Mouse (Mus musculus) left cerebral cortex, postnatal 10 days (tissue): ENCODE data around the gene Galntl6. TPM values are rescaled to one million over a fixed set of nuclear protein-coding genes. Genes with fewer than 3 reads are reported as not detected.

ENCODE experiments used
- DNase-seq, 2 experiments: peaks; one replicate each; pipeline ENCODE4 v3.0.0; 2021 to 2022; ENCODE audit warnings: low spot score in 2 of 2, mixed read lengths in 1 of 2; ENCODE audit errors: extremely low spot score in 1 of 2
- intact Hi-C: fragments of 180-260 bp; cut with DNase I; formaldehyde crosslinking; loops from one replicate; pipeline ENCODE4 v1.15.1; 2025
- total RNA-seq, 2 experiments: library from RNA; stranded (reverse); gene quantifications; 2 replicates each; pipeline ENCODE4 v1.2.3; 2021

Gene Galntl6
- total RNA-seq, 2 experiments from 2014 or later, result 47.6 to 48.8 TPM

DNA sequence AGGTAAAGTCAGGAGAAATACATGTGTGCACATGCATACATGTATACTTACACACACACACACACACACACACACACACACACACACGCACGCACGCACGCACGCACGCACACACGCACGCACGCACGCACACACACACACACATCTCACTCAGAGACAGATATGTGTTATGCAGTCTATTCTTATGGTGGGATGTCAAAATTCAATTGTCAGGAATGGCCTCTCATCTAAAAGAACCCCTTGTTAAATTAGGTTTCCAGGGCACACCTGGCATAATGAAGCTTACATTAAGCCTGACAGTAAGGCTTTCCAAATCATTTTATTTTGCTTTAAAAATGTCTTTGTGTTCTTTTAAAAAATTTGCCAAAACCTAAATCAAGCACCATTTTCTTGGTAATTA is 540.5 kb downstream of the Galntl6 start:
- intact Hi-C loops, result no loop called here

DNA sequence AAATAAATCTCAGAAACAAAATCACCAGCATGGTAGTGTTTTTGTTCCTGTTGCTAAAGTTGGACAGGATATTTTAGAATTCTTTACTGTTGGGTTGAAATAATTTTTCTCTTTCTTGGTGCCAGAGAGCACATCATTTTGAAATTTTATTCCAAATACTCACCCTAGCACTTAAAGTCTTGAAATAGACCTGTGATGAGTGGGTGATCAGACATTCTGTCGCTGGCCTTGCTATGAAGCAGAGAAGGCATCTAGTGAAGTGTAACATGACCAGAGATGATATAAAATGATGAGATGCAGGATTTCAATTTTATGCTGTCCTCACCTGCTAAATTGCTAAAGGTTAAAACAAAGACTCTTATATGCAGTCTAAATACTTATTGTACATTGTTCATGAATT is 581.3 kb downstream of the Galntl6 start:
- intact Hi-C loops, result no loop called here
- no peak for DNase-seq

More for the DNA sequence above, 540.5 kb downstream of the Galntl6 start:
- no peak for DNase-seq

DNA sequence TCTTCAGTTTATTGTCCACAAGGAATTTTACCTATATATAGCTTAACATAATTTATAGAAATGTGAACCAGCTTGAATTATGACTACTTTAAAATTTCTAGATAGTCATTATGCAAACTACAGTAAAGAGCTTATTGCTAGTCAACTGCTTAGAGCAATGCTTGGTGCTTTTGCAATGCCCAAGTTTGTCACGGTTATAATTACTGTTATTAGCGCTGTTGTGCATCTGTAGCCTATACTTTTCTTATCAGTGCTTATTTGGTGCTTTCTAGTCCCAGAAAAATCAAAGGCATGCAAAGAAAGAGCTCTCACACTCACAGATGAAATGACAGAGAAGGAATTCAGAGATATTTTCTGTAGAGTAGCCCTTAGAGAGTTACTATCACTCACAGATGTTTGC is 599.0 kb downstream of the Galntl6 start:
- DNase-seq, result no peak
- intact Hi-C loops, result no loop called here

DNA sequence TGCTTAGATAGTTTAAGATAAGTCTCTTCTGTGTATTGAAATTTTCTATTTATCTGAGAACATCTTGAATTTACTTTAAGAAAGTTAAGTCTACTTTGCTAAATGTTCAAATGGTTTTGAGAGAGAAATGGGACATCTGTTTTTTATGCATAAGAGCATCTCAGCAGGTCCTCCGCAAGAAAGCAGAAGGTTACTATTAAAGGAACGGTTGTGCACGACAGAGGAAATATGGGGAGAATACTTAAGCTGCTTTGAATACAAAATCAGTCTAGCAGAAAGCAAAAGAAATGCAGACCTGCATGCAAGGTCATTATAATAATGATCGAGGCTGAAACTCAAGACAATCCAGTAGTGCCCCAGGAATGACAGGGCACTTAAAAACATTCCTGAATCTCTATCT is 621.0 kb downstream of the Galntl6 start:
- DNase-seq, result no peak
- intact Hi-C loops, result no loop called here

DNA sequence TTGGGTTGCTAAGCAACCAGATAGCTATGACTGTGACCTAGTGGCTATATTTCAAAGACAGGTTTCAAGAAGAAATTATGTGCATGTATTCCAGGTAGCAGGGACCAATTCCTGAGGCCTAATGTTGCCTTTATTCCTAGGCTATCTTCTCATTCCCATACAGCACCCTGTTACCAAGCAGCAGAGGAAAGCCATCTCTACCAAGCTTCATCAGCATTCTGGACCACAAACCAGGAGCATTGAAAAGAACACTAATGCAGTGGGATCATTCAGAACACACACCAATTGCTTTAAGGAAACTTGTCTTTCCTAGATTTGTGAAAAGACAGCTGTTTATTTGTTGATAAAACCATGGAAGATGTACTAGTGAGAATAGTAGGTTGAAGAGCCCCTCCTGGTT is 622.4 kb downstream of the Galntl6 start:
- intact Hi-C loops, result no loop called here
- DNase-seq, result peak in 1 of 2 experiments; percentile 8

DNA sequence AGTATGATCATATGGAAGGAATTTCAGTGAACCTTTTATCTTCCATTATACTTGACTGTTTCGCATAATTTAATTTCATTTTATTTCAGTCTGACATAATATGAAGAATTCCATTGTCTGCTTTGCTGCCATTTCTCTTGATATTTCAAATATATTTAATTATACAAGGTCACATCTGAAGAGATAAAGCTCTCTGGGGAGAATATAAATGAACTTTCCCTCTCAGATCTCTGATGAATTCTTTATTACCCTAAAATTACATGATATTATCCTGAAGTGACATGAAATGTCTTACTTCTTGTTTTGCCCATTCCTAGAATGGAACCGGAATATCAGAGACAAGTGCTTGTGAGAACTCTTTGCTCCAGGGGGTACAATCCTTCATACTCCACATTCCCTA is 647.0 kb downstream of the Galntl6 start:
- DNase-seq, result no peak
- intact Hi-C loops, result no loop called here

DNA sequence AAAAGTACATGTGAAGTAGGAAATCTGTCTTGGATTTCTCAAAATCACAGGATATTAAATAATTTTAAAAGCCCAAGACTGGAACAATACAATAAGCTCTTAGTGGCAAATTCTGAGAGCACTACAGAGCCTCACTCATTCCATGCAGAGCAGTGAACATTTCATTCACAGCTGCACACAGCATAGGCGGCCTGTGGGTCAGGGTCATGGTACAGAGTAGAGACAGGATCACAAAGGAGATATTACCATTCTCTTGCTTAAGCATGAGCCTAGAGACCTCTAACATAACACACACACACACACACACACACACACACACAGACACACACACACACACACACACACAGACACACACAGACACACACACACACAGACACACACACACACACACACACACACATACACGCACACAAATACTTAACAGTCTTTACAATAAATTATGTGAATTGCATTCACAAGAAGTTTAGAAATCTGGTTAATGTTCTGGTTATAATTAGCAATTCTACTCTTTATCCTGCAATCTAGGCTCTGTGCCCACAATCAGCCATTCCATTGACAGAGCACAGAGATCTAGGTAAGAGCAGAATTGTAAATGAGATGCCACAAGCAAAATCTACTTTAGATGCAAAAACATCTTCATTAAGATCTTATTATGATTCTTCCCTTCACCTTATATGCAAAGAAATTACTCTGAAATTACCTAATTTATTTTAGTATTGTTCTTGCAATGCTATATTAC is 653.7 kb downstream of the Galntl6 start:
- DNase-seq, result no peak
- intact Hi-C loops, result no loop called here

DNA sequence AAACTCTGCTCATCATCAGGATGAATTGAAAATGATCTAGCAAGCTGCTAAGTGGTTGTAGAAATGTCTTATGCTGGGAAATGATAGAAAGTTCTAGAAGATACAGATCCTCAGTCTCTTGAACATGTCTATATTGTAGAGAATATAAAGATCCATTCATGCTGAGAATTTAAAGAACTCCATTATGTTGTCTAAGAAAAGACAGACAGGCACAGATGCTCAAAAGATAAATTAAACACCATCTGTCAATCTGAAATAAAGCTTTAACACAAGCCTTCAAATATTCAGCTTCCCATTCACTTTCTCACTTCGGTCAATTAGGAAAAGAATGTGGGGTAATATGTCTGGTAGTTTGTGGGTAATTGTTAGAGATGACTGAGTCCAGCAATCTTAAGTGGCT is 658.8 kb downstream of the Galntl6 start:
- DNase-seq, result no peak
- intact Hi-C loops, result no loop called here

DNA sequence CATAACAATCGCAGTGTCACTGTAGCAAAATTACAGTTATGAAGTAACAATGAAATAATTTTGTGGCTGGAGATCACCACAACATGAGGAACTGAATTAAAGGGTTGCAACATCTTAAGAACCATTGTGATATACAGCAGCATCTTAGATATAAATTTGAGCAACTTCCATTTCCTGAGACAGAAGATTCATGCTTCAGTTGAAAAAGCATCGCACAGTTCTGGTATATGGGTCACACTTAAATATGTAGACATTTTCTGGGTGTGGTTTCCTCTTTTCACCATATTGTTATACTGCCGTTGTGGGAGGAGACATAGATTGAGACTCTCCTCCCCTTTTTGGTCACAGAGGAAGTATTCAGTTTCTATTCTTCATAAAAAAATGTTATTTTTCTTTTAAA is 667.6 kb downstream of the Galntl6 start:
- no peak for DNase-seq
- intact Hi-C loops, result no loop called here

DNA sequence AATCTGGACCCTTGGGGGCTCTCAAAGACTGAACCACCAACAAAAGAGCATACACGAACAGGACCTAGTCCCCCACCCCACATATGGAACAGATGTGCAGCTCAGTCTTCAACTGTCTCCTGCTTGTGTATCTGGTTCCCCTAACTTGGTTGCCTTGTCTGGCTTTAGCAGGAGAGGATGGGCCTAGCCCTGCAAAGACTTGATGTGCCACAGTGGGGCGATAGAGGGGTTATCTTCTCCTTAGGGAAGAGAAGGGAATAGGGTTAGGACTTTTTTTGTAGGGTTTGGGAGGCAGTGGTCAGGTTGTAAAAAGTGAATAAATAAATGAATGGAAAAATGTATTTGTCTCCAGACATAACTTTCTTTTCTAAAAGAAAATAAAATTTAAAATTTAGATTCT is 678.2 kb downstream of the Galntl6 start:
- DNase-seq, result peak in 1 of 2 experiments; percentile 22
- intact Hi-C loops, result no loop called here

DNA sequence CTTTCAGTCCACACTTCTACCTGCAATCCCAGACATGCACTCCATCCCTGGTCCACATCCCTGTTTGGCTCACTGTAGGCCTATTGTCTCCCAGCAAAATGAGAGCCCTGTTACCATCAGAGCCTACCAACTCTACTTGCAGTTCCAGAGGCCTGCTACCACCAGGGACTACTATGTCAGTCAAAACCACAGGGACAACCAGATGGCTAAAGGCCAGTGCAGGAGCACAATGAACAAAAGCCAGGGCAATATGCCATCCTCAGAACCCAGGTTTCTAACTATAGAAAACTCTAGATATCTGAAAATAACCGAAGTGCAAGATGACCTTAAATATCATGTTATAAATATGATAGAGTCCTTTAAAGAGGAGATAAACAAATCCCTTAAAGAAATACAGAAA is 683.7 kb downstream of the Galntl6 start:
- no peak for DNase-seq
- intact Hi-C loops, result no loop called here

DNA sequence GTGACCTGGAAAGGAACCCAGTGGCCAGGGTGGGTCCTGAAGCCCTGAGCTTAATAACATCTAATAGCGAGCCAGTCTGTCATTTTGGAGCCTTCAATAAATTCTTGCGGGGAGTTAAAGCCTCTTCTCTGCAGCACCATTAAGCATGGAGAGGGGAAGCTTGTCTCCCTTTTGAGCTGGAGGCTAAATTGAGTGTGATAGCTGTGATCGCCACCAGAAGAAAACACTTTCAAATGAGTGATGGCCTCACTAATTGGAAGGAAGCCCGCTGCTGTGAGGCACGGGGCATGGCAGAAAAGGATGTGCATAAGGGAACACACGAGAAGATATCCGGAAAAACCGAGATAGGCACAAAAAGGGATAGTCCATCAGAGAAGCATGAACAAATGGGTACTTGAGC is 694.6 kb downstream of the Galntl6 start:
- intact Hi-C loops, result no loop called here
- no peak for DNase-seq

DNA sequence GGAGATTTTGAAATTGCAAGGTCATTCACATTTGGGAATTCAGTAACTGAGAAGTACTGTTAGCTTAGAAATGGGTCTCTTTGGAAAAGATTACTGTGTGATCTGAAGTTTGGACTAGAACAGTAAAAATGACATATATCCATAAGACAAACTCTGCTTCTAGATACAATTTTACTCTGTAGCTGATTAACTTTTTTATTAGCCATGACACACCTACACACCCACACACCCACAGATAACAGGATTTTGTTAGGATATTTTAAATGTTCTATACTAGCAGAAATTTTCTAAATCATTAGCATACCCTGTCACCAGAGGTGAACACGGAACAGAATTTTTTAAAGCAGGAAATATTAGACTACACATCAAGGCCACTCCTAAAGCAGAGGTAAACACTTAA is 722.7 kb downstream of the Galntl6 start:
- intact Hi-C loops, result no loop called here
- DNase-seq, result no peak

DNA sequence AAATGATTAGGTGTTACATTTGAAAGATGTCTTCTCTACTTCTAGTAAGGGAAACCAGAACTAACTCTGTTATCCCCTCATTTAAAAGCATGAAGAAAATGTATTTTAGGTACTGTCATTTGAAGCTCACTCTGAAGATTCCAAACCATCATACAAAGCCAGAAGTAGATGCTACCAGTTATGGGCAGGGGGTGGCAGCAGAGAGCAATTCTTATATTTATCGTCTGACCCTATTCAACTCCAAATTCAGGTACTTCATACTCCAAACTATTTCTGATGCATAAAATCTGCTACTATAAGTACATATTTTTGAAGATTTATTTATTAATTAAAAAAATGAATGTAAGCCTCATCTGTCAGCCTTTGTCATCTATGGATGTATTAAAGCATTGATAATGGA is 765.5 kb downstream of the Galntl6 start:
- peak; percentile 19 to 20 for DNase-seq
- intact Hi-C loops, result no loop called here

DNA sequence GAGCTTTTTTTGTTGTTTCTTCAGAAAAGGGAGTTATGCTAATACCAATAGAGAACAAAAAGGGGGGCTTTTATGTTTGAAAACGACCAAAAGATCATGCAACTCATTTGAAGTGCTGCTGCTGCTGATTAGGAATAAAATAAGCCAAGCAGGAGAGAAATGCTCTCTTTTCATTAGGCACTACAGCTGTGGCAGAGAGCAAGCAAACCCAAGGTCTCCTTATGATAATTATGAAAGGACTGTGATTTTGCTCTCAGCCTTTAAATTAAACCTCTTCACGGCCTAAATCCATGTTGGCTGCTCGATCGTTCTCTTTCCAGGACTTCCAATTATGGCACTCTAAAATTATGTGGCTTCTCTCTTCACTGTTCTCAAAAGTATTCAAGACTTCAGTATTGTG is 825.7 kb downstream of the Galntl6 start:
- DNase-seq, result no peak
- intact Hi-C loops, result no loop called here

DNA sequence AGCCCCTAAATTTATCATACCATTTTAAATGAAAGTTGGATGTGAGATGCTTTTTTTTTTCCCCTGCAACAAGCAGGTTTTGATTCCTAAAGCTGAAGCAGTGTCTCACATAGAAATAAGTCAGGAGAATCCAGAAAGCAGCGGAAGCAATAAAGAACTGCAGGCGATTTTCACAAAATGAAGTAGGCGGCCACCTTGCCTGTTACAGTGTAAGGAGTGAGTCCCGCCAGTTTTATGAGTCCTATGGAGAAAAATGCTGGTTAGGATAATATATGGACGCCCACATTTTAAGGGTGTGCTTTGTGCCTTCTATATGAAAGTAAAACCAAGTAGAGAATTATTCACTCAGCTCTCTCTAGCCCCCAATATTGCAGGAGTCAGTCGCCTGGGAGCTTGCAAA is 827.5 kb downstream of the Galntl6 start:
- no peak for DNase-seq
- intact Hi-C loops, result no loop called here

DNA sequence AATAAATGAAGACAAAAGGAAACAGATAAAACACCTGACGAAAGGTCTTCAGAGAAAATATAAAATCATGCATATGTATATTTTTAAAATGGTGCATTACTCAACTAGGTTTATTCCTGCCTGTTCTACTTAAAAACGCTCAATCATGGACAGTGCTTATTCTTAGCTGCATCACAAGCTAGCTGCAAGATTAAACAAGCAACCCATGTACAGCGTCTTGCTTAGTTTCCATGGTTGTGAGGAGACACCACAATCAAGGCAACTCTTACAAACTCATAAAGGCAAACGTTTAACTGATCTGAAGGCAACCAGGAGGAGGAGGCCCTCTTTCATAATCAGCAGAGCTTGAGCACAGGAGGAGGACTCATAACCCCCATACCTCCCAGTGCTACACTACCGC is 830.7 kb downstream of the Galntl6 start:
- DNase-seq, result no peak
- intact Hi-C loops, result no loop called here

DNA sequence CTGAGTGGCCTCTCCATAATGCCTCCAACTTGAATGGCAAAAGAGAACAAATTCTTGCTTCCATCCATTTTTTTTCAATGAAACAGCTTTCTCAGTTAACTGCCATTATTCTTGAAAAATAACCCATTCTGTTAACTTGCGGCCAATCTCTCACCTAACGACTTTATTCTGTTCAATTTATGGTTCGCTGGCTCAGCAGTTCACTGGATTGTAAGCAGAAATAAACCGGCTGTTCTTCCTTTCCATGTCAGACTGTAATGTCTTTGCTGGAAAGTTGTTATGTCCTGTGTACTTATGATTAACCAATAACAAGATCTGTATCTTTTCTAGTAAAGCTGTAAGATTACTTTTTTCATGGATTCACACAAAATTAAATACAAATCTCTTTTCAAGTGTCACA is 837.8 kb downstream of the Galntl6 start:
- DNase-seq, result no peak
- intact Hi-C loops, result no loop called here

DNA sequence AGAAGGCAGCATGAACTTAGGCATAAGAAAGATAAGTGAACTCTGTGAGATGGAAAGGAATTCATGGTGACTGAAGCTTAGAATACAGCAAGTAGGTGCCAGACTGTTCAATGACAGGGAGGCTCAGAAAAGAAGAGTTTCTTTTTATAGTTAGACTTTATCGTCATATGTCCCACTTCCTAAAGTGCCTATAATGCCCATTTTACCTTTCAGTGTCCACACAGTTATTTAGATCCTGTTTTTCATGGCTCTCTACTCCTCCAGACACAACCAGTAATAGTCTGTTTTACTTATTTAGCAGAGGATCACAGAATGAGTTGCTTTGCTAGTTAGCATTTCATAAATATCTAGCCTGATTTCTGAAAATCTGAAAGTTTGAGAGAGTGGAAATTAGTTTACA is 838.7 kb downstream of the Galntl6 start:
- intact Hi-C loops, result no loop called here
- DNase-seq, result no peak

DNA sequence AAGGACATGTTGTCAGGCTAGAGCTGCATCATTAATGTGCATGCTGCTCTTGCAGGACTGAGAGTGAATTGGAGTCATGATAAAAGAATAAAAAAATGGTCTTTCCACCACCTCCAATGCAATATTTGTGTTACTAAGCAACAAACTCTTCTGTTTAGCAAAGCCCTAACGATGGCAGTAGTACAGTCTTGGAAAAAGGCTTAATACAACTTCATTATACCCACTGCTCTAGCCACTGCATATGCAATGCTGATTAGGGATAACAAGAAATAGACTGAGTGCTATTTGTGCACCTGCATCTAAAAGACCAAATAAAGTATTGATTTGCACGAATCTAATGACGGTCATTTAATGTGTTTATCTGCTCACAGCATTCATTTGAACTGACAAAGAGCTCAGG is 880.2 kb downstream of the Galntl6 start:
- no peak for DNase-seq
- intact Hi-C loops, result no loop called here

DNA sequence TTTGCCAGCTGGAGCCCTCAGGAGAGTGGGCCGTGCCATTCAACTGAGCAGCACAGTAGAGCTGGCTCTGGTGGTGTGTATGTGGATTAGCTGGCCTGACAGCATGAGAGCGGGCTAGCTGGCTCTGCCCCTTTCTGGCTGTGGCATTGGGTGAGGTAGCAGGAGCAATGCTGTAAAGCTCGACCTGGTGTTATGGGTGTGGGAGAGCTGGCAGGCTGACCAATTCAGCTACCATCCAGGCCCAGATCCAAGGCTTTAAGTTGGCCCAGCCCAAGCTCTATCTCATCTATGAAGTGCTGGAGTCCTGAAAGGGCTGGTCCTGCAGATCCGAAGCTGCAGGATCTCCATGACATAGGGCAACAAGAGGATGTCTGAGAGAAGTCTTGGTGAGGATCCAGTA is 886.9 kb downstream of the Galntl6 start:
- intact Hi-C loops, result no loop called here
- no peak for DNase-seq
